Mouse (Mus musculus): ENCODE data around the gene Ubr2.

- TF ChIP-seq MAFK (IDR thresholded peaks at IDR 0.05; ENCODE audit: insufficient read depth, low read depth, low read length) (no peak), ZC3H11A (IDR thresholded peaks at IDR 0.05; ENCODE audit: borderline replicate concordance, low read depth, low read length) (no peak), CHD2 (IDR thresholded peaks at IDR 0.05; ENCODE audit: low read depth, low read length) (no peak), ZNF384 (IDR thresholded peaks at IDR 0.05; ENCODE audit: low read depth, low read length) (no peak)
Measured at GRCm38 (mm10) chr17:46987631-46988030, 22.7 kb downstream of the Ubr2 start.

All from ES-E14 (cell line).